Mouse (Mus musculus) hematopoietic stem cell, adult 5-6 weeks (primary cell): Measurements from ENCODE around the gene E130208F15Rik. TPM values are rescaled to one million over a fixed set of nuclear protein-coding genes. Genes with fewer than 3 reads are reported as not detected.
A peak's percentile ranks its signal among the peaks of the same experiment; 100 is the strongest.

ENCODE experiments used
- ATAC-seq, 2 experiments: fragments of 125-278 bp in 1 of 2; replicated peaks in 1 of 2; 2 replicates each; pipeline ENCODE4 v1.8.0; 2016 to 2017; ENCODE audit warnings: inconsistent platforms in 2 of 2, mild to moderate bottlenecking in 2 of 2, moderate number of reproducible peaks in 2 of 2, low read depth in 1 of 2, moderate TSS enrichment in 1 of 2; ENCODE audit not compliant: low FRiP score in 2 of 2, poor library complexity in 2 of 2, severe bottlenecking in 2 of 2, insufficient read depth in 1 of 2, low TSS enrichment in 1 of 2
- total RNA-seq: library from RNA; stranded (forward); fragments of 172-1452, 232-1000 nt; gene quantifications from 2 replicates; pipeline ENCODE4 v1.2.3, GENCODE M21; 2017

The E130208F15Rik gene
- total RNA-seq, 1 experiment from 2014 or later = 3.9 TPM

DNA sequence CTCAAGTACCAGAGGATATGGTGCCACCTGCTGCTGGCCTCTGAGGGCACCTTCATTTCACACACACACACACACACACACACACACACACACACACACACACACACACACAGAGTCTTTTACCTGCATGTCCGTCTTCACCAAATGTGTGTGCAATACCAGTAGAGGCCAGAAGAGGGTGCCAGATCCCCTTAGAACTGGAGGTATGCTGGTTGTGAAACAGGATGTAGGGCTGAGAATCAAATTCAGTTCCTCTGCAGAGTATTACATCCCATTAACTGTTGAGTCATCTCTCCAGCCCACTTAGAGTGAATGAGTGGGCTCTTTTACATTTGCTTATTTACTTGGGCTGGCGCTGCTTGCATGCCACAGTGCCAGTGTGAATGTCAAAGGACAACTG is 3.8 kb downstream of the E130208F15Rik start:
- ATAC-seq = peak in 1 of 2 experiments; percentile 10; a peak in 1 of 4 replicates

DNA sequence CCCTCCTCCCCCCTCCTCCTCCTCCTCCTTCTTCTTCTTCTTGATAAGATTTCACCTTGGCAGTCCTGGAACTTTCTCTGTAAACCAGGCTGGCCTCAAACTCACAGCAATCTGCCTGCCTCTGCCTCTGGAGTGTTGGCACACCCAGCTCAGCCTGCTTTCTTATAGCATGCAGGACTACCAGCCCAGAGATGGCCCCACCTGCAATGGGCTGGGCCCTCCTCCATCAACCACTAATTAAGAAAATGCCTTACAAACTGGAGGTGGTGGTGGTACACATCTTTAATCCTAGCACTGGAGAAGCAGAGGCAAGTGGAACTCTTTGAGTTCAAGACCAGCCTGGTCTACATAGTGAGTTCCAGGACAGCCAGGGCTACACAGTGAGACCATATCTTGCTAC is 4.9 kb downstream of the E130208F15Rik start:
- no peak for ATAC-seq

DNA sequence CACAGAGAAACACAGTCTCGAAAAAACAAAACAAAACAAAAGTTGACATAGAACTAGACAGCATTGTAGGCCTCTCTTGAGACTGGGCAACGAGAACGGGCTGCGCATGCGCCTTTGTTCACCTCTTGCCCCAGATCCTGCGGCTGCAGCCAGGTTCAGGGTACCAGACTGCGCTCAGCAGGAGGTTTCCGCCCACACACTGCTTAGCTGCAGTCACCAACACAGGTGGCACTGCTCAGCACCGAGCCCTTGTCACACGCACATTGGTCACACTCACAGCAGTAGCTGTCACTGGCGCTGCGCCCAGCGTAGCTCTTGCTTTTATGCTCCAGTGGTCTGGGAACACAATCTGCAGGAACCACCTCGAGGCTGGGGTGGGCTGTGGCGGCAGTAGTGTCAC is 5.6 kb downstream of the E130208F15Rik start:
- ATAC-seq = no peak

DNA sequence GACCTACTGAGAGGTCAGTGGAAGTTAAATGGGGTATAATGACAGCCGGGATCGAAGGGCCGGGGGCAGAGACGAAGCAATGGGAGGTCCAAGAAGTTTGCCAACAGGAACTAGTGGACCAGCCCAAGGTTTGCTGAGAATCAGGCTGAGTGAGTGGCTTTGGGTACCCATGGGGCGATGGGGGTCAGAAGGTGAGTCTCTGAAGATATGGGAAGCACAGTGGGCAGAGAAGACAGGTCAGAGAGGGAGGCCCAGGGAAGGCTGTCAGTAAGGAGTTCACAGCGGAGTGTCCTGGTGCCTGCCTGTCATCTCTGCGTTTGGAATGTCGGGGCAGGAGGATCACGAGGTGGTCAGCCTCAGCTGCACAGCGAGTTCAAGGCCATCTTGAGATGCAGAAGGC is 6.8 kb downstream of the E130208F15Rik start:
- no peak for ATAC-seq

DNA sequence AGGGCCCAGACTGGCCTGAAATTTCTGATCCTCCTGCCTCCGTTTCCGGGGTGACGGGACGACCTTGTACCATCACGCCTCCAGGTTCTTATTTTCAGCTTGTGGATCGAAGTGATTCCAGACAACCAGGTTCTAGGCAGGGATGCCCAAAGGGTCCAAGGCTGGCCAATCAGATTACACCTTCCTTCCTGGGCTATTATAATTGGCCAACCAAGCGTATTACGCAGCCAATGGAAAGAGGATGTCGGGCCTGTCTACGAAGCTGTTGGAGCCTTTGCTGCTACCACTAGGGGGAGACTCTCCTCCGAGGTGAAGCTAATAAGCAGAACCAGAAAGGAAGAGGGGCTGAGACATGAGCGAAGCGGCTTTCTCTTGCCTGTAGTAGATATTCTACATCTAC is 10.3 kb downstream of the E130208F15Rik start:
- peak; percentile 63 to 86 for ATAC-seq

DNA sequence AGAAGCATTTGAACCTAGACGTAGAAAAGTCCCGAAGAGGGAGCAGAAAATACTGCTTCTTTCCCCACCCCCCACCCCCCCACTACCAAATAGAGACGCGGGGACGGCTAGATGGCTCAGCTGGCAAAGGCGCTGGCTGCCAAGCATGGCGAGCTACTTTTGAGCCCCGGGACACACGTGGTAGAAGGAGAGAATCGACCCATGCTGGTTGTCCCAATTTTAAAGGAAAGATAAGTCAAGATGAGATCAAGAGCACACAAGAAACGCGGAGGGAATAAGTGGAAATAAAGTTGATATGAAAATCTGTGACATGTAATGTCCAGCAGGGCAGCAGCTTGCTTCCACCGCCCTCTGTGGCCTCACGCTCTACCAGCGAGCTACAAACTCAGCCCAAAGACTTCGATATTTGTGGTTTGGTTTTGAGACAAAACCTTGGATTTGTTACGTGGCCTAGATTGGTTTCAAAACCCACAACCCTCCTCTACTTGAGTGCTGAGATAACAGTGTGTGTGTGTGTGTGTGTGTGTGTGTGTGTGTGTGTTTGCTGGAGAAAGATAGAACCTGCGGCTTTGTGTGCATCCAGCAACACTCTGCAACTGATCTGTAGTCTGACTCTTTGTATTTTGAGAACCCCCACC is 11.2 kb downstream of the E130208F15Rik start:
- no peak for ATAC-seq

DNA sequence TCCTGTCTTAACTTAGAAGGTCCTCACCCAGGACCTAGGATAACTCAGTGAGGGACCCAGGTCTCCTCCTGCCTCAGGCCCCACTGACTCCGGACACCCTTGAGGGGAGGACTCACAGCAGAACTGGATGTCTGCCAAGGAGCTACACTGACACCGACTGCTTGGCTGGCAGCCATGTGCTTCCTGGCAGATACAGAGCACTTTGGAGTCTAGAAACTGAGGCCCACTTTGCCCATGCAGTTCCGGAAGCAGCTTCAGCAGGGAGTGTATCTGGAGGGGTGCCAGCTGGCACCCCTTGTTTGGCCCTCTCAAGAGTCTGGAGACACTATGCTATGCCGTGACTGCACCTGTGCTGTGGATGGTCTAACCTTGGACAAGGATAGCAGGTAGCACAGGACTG is 11.9 kb downstream of the E130208F15Rik start:
- peak; percentile 19 to 43; a peak in 3 of 4 replicates for ATAC-seq

DNA sequence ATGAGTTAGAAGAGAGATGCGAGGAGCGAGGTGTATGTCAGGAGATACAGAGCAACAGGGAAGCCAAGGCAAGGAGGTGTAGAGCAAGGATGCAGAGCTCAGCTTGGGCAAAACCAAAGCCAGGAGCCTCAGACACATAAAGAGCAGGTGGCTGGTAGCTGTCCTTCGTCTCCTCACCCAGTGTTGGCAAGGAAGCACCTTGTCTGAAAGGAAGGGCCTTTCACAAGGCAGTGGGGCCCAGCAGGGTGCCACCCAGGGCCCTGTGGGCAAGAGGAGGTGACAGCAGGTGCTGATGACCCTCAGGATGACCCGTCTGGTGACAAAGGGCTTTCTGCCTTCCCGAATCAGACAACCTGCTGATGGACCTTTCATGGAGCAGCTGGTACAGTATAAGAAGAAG is 13.0 kb downstream of the E130208F15Rik start:
- no peak for ATAC-seq

DNA sequence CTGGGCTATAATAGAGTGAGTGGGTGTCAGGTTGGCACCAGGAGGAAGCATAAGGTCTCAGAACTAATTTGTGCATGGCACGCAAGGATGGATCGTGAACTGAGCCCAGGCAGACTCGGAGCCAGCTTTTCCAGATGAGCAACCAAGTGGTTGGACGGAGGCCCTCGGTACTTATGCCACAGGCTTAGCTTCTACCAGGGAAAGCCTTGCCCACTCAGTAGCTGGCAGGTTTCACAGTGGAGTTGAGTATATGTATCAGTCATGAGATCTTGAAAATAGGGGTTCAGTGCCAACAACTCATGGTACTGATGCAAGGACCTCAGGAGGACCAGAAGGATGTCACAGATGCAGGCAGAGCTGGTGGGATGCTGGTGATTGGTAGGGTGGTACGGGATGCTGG is 14.1 kb downstream of the E130208F15Rik start:
- no peak for ATAC-seq

DNA sequence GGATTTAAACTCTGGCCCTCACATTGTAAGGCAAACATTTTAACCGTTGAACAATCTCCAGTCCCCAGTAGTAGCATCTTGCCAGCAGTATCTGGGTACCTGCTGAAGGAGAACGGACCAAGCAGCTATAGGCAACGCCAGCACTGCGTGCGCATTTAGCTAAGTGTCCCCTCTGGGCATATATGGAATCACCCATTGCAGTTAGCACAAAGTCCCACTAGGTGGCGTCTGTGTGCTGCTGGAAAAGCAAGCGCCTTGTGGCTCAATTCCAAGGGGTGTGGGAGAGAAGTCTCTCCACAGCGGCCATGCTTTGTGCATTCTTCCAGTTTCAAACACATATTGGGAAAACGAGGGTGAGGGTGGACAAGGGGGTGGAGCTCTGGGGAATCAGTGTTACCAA is 14.8 kb downstream of the E130208F15Rik start:
- ATAC-seq = peak; percentile 48 to 59

DNA sequence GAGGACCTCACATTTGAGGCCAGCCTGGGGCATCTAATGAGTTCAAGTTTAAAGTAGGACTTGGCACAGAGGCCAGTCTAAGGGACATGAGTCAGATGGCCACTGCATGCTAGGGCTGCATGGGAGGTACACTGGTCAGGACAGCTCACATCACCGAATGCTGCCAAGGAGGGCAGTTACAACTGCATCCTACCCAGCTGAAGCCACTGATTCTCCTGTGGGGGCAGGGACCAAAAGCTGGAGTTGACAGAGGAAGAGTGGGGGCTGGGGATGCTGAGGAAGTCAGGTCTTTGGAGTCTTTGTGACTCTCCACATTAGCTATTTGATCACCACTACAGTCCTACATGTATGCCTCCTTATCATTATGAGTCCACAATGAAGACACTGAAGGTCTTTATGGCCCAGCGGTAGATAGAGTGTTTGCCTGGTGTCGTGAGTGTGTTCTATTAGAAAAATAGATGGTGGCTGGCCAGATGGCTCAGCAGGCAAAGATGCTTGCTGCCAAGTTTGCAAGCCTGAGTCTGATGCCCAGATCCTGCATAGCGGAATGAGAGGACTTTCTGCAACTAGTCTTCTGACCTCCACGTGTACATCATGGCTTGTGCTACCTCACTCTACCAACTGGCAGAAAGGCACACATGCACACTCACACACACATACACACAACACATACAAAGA is 18.0 kb downstream of the E130208F15Rik start:
- no peak for ATAC-seq

DNA sequence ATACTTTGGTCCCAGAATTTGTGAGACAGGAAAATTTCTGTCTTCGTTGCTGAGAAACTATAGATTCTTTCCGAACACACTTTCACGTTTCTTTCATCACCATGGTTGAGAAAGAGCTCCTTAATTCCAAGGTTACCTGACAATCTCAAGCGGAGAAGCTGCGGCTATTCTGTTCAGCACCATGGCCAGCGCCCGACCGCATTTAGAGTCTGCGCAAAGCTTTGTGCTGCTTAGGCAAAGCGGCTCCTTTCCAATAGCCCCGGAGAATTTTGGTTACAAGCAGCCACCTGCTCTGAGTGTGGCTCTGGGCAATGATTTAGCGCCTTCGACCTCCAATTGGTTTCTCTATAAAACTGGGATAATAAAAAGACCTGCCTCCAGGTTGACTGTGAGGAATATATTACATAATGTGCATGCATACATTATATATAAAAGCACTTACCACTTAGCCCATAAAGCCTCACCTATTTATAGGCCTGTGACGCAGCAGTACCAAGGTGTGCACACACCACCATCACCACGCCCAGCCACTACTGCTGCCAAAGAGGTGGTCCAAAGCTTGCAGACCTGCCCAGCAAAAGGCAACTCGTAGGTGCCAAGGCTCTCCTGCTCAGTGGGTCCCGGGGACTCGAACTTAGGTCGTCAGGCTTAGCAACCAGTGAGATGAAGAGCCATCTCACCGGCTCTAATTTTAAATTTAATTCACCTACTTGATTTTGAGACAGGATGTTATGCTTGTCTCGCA is 25.3 kb downstream of the E130208F15Rik start:
- peak; percentile 43 to 63; a peak in 1 of 4 replicates for ATAC-seq

DNA sequence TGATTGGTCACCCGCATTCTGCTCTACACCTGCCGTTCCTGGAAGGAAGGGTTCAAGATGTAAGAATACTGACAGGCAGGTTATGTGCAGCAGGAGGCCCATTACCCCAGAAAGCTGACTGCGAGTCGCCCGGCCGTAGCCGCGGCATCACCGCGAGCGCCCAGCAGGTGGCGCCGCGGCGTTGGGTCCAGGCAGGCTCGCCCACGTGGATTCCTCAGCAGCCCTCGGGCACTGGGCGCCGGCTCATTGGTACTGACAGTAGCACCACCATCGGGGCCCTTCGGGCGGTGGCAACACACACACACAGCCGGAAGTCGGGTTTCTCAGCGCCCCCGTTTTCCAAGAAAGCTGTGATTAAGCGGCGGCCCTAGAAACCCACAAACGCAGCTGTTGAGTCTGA is 26.3 kb downstream of the E130208F15Rik start:
- ATAC-seq = peak; percentile 60 to 72

DNA sequence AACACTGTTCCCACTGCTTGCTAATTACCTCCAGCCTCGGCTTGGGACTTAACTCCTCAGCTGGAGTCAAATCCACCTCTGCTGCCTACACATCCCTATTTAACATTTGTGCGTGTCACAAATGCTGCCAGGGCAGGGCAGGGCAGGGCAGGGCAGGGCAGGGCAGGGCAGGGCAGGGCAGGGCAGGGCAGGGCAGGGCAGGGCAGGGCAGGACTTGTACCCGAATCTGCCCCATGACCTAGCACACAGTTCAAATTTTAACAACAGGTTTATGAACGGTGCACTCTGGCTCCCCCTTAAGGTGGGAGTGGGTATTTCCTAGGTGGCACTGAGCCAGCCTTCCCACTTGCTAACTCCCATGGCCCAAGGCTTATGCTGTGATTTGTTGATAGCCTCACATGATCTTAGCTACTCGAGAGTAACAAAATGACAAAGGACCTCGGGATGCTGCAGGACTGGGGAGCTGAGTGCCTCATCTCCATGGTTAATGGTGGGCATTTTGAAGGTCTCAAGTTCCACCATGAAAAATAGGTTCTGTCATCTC is 31.8 kb downstream of the E130208F15Rik start:
- ATAC-seq = peak; percentile 56 to 63

DNA sequence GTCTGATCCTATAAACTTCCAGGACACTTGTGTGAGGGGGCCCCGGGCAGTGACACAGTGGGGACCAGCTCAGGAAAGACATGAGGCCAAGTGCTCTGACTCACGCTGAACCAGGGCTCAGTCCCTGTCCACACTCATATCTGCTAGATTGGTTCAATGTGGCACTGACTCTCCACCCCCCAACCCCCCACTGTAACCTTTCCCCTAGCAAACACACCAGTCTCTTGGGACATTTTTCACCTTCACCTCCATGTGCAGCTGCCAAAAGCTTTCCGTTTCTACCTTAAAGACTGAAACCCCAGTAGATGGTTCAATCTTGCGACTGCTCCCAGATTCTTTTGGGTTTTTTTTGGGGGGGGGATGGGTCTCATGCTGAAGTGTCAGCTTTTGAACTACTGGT is 32.5 kb downstream of the E130208F15Rik start:
- ATAC-seq = no peak

DNA sequence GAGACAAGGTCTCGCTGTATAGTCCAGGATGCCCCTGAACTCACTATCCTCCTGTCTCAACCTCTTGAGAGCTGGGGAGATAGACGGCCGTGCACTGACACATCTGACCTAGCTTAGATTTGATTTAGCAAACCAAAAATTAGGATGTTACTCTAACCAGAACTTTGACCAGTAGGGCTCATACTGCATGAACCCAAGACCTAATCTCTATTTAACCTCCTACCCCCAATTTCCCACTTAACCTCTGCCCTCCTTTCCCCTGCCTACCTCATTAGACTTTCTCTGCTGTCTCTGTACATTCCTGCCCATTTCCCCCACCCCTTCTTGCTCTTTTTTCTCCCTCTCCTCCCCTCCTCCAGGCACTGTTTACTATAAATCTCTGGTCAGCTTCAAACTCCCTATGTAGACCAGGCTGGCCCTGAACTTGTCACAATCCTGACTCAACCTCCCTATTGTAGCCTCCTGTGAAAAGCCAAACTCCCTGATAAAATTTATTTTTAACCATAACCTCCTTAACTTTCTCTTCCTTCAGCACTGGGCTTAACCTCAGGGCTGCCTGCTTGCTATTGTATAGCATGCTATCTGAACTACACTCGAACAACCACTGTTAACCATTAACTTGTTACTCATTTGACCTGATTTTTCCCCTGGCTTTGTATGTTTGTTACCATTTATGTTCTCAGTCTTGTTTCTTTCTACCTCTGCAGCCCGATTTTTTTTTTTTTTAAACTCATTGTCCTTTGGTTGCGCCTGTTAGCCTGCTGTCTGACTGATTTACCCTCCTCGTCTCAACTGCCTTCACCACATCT is 37.0 kb downstream of the E130208F15Rik start:
- no peak for ATAC-seq

DNA sequence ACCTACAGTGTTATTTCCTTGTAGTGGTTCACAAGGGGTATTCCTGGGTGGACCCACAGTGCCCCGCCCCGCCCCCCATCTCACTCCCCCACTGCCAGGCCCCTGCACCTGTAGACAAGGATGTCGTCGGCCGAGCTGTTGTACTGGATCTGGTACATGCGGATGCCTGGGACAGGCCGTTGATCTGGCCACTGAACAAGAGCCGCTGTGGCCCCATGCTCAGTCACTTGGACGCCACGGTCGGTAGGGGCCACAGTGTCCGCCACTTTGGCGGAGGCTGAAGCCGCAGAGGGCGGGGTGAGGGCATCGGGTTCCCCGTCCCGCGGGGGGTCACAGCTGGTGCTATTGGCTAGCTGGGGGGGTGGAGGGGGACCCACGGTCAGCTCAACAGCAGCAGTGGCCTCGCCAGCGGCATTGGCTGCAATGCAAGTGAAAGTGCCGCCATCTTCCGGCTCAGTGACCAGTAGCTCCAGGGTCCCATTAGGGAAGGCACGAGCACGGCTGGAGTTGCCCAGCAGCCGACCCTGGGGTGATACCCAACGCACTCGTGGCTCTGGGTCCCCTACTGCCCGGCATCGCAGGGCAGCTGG is 37.8 kb downstream of the E130208F15Rik start:
- no peak for ATAC-seq
